Mouse (Mus musculus) liver, embryonic 15.5 days (tissue): ENCODE results near the gene Nova1. TPM values are rescaled to one million over a fixed set of nuclear protein-coding genes. Genes with fewer than 3 reads are reported as not detected.

Experiments
- ATAC-seq: fragments of 200-750 bp; cut with Nextera tagmentation; 2 replicates; pipeline ENCODE4 v1.8.0; 2017; ENCODE audit warnings: moderate number of reproducible peaks, mild to moderate bottlenecking, moderate library complexity; ENCODE audit not compliant: insufficient read depth
- H3K27ac ChIP-seq: fragments of 300-500 bp; sonication (generic); replicated peaks from 2 replicates; pipeline ENCODE4 v1.5.1; 2015; ENCODE audit warnings: mild to moderate bottlenecking, inconsistent platforms
- H3K27me3 ChIP-seq: fragments of 300-500 bp; sonication (generic); 2 replicates; pipeline ENCODE4 v1.6.1; 2015; ENCODE audit warnings: mild to moderate bottlenecking, inconsistent platforms
- H3K36me3 ChIP-seq: fragments of 300-500 bp; sonication (generic); replicated peaks from 2 replicates; pipeline ENCODE4 v1.6.1; 2015; ENCODE audit warnings: moderate library complexity, mild to moderate bottlenecking, inconsistent platforms
- H3K4me1 ChIP-seq: fragments of 300-500 bp; sonication (generic); replicated peaks from 2 replicates; pipeline ENCODE4 v1.6.1; 2015; ENCODE audit warnings: inconsistent platforms
- H3K4me2 ChIP-seq: fragments of 300-500 bp; sonication (generic); 2 replicates; pipeline ENCODE4 v1.6.1; 2015; ENCODE audit warnings: moderate library complexity, mild to moderate bottlenecking, inconsistent platforms
- H3K4me3 ChIP-seq: fragments of 300-500 bp; sonication (generic); replicated peaks from 2 replicates; pipeline ENCODE4 v1.5.1; 2015; ENCODE audit warnings: mild to moderate bottlenecking, inconsistent platforms
- H3K9ac ChIP-seq: fragments of 300-500 bp; sonication (generic); 2 replicates; pipeline ENCODE4 v1.6.1; 2015; ENCODE audit warnings: moderate library complexity, mild to moderate bottlenecking, inconsistent platforms
- H3K9me3 ChIP-seq: fragments of 300-500 bp; sonication (generic); replicated peaks from 2 replicates; pipeline ENCODE4 v1.6.1; 2016; ENCODE audit warnings: inconsistent platforms
- WGBS: fragments of 180-500 bp; shearing (Covaris S2); methylation state at CpG from one replicate; pipeline ENCODE4 v1.1.7; 2015; ENCODE audit warnings: mixed read lengths; ENCODE audit not compliant: insufficient replicate concordance; 5-methylcytosine and 5-hydroxymethylcytosine counted together
- polyA plus RNA-seq: library from polyadenylated mRNA; unstranded; fragments of >200 nt; fragmentation: Nextera tagmentation; extraction: Ambion mirVana; gene quantifications from 2 replicates; pipeline ENCODE4 v1.2.1, GENCODE M21; 2015

Nova1 gene
- 0.03 TPM in 2 replicates for polyA plus RNA-seq

DNA sequence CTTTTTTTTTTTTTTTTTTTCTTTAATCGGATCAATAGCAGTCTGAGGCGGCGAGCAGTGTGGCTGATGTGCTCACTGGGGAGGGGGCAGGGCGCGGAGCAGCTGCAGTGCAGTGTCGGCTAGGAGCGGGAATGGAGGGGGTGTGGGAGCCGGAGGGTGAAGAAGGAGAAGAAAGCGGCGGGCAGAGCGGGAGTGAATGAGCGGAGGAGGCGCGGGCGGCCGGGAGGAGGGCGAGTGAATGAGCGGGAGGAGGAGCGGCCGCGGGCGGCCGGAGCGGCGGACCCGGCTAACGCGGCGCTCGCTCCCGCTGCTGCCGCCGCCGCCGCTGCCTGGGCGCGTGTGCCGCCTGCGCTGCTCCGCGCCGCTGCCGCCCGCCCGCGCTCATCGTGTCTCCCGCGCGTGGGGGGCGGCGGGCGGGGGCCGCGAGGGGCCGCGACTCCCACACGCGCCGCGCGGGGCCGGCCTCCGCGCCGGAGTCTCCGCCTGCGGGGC, at the start of gene Nova1:
Nova1 (minus strand) TSS at position 74 of the 492 bp plus-strand sequence.
- Histone ChIP-seq H3K4me1 (peaks cover 6% of the 10 kb centered on the region; the same call in 1 of the 2 replicates), H3K9me3 (no peaks in the 10 kb centered on the region), H3K27me3 (peaks cover 53% of the 10 kb centered on the region), H3K36me3 (no peaks in the 10 kb centered on the region), H3K4me2 (peak within 1 kb of the TSS; percentile 75), H3K27ac (no peak within 1 kb of the TSS), H3K9ac (no peak within 1 kb of the TSS), H3K4me3 (peak within 1 kb of the TSS; percentile 61)
- 3% methylated on average over 10 of the region's 68 CpGs for WGBS
- ATAC-seq, result peak; percentile 33; the same call in 1 of the 2 replicates

DNA sequence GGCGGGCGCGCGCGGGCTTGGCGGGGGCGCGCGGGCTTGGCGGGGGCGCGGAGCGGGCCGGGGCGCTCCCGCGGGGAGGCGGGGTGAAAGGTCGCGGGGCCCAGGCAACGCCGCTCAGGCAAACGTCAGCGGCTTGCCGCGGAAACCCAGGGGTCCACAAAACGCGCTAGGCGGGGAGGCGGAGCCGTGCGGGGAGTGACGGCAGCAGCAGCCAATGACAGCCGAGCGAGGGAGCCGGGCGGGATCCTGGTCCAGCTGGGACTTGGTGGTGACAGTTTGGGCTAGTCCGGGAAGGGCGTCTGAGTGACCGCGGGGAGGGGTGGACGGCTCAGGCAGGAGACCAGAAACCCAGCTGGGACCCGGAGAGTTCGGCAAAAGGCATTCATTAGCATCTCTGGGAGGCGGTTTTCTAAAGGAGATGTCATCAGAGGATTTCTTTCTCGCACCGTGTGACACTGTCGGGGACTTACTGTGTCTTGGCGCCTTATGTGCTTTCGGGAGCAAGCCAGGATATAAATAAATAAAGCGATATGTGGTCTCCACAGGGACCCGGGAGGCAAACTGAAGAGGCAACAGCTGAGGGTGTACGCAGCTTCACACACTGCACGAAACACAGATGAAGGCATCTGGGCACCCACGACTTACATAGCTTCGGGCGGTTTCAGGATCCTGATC, 756 bp upstream of the Nova1 start:
- Histone ChIP-seq H3K4me1 (peaks cover 6% of the 10 kb centered on the region; the same call in 1 of the 2 replicates), H3K9ac (no peak overlapping the region), H3K36me3 (no peaks in the 10 kb centered on the region), H3K27me3 (peaks cover 53% of the 10 kb centered on the region), H3K9me3 (no peaks in the 10 kb centered on the region), H3K4me3 (peak overlapping the region; percentile 61), H3K27ac (no peak overlapping the region), H3K4me2 (peak overlapping the region; percentile 75)
- ATAC-seq, result peak; percentile 87
- 1% methylated on average over 53 of the region's 57 CpGs for WGBS

DNA sequence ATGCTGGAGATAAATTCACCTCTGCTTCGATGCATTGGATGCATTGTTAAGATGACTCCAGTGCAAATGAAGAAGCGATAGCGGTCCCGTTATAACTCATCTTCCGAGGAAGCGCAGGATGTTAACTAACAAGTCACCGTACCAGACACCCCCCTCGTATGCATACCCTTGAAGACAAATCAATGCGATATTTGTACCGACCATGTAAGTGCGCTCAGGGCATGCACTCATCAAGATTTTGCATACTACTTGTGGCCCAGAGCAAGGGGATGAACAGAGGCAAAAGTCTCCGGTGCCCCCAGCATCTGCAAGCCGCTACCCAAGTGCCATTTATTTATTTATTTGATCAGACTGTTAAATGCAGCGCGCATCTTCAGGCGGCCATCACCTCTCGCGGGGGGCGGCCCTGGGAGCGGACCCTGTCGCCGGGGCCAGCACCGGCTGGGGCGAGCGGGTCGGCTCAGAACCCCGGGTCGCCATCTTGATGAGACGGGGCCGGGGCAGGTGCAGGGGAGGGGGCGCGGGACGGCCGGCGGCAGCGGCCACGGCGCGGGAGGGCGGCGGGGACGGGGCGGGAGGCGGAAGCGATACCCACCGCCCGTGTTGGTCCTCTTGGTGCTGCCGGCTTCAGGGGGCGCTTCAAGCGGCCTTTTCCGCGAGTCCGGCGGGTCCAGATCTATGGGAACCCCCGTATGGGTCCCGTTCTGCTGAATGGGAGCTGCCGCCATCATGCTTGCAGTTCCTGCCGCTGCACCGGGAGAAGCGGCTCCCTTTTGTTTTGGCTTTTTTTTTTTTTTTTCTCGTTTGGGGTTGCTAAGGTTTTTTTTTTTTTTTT, 491 bp downstream of the Nova1 start:
- H3K27ac ChIP-seq, result no peak overlapping the region
- peaks cover 6% of the 10 kb centered on the region; the same call in 1 of the 2 replicates for H3K4me1 ChIP-seq
- no peak for ATAC-seq
- 1% methylated on average over 61 of the region's 61 CpGs for whole genome bisulfite sequencing
- H3K4me3 ChIP-seq, result peak overlapping the region; percentile 61
- peaks cover 53% of the 10 kb centered on the region for H3K27me3 ChIP-seq
- H3K4me2 ChIP-seq, result peak overlapping the region; percentile 75
- H3K36me3 ChIP-seq, result no peaks in the 10 kb centered on the region
- no peak overlapping the region for H3K9ac ChIP-seq
- no peaks in the 10 kb centered on the region for H3K9me3 ChIP-seq

- Histone ChIP-seq H3K9ac (no peak overlapping the region), H3K4me1 (peaks cover 6% of the 10 kb centered on the region; the same call in 1 of the 2 replicates), H3K36me3 (no peaks in the 10 kb centered on the region), H3K27me3 (peaks cover 53% of the 10 kb centered on the region), H3K4me3 (no peak overlapping the region), H3K27ac (no peak overlapping the region), H3K9me3 (no peaks in the 10 kb centered on the region), H3K4me2 (peak overlapping the region; percentile 75)
- ATAC-seq, result no peak
- WGBS, result 18% methylated on average over 14 of the region's 14 CpGs
Observed at GRCm38 (mm10) chr12:46817211-46817803, 1.4 kb downstream of the Nova1 start.

DNA sequence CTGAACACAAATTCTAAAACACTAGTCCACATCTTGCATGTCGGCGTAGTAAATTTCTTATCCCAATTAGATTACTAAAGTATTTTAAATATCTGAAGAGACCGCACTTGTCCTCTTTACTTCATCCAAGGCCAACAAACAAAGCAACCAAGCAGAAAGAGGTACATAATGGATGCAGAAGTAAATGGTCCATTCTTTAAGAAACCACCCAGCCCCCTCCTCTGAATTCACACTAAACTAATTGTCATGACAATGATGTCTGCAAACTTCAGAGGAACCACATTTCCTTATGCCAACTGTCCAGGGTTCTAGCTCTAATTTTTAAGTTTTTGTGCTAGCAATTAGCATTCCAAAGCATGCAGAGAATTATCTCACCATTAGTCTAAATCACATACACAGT, 2.4 kb downstream of the Nova1 start:
- Histone ChIP-seq H3K4me3 (no peak overlapping the region), H3K27me3 (peaks cover 53% of the 10 kb centered on the region), H3K4me2 (no peak overlapping the region), H3K27ac (no peak overlapping the region), H3K36me3 (no peaks in the 10 kb centered on the region), H3K4me1 (peaks cover 6% of the 10 kb centered on the region; the same call in 1 of the 2 replicates), H3K9me3 (no peaks in the 10 kb centered on the region), H3K9ac (no peak overlapping the region)
- 80% methylated on average over 3 of the region's 3 CpGs for WGBS
- no peak for ATAC-seq

DNA sequence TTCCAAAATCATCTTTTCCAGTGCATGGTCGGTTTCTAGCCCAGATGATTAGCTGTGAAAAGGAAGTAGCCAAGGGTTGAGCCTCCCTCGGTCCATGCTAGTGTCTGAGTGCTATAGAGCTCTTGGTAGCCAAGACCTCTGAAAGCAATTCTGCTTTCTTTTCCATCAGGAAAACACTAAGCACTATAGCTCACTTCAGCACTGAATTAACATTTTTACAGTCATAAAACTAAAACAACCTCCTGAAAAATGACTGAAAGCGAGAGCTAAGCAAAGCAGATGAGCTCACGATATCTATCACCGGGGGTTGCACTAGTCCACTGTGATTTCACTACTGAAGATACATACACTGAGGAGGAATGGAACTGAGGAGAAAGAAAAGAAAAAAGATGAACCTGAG, 3.0 kb downstream of the Nova1 start:
- H3K27me3 ChIP-seq, result peaks cover 51% of the 10 kb centered on the region
- no peak overlapping the region for H3K9ac ChIP-seq
- H3K36me3 ChIP-seq, result no peaks in the 10 kb centered on the region
- H3K4me3 ChIP-seq, result no peak overlapping the region
- WGBS, result 62% methylated on average over 5 of the region's 5 CpGs
- H3K27ac ChIP-seq, result no peak overlapping the region
- no peak overlapping the region for H3K4me2 ChIP-seq
- peaks cover 6% of the 10 kb centered on the region; the same call in 1 of the 2 replicates for H3K4me1 ChIP-seq
- H3K9me3 ChIP-seq, result no peaks in the 10 kb centered on the region
- no peak for ATAC-seq

DNA sequence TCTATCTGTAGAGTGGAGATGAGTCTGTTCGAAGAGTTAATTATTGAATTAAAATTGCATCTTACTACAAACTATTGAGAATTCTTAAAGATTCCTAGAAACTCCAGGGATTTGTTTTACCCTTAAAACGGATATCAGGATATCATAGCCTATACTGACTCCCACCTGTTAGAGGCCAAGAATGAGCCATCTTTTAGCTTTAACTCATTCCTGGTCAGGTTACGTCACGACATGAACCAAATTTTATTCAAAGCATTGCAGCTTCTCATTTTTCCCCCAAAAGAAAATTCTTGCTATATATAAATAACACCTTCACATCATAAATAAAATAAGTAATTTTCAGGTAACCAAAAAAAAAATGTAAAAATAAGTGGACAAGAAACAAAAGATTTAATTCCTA, 3.9 kb downstream of the Nova1 start:
- Histone ChIP-seq H3K9me3 (no peaks in the 10 kb centered on the region), H3K27me3 (peaks cover 42% of the 10 kb centered on the region), H3K4me3 (no peak overlapping the region), H3K4me1 (peaks cover 5% of the 10 kb centered on the region; the same call in 1 of the 2 replicates), H3K9ac (no peak overlapping the region), H3K36me3 (no peaks in the 10 kb centered on the region), H3K4me2 (no peak overlapping the region), H3K27ac (no peak overlapping the region)
- WGBS, result 68% methylated on average over 4 of the region's 4 CpGs
- ATAC-seq, result no peak

DNA sequence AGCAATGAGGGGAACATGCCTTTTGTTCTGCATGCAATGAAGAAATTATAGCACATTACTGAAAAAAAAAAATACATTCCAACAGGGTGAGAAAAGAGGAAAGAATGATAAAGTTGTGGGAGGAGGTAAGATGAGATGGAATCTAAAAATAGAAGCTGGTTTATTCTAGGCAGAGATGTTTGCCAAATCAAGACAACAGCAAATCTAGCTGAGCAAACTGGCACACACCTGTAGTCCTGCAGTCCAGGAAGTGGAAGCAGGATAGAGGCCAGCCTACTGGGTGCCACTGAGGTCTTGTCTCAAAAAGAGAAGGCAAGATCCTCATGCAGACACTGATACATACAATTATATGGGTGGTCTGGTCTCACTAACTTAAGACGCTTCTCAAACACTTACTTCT, 17.4 kb downstream of the Nova1 start:
- WGBS, result 55% methylated on average over 1 of the region's 1 CpGs
- Histone ChIP-seq H3K27ac (no peak overlapping the region), H3K27me3 (no peaks in the 10 kb centered on the region), H3K9me3 (no peaks in the 10 kb centered on the region), H3K4me3 (no peak overlapping the region), H3K36me3 (no peaks in the 10 kb centered on the region), H3K9ac (no peak overlapping the region), H3K4me1 (no peaks in the 10 kb centered on the region), H3K4me2 (no peak overlapping the region)
- ATAC-seq, result no peak

DNA sequence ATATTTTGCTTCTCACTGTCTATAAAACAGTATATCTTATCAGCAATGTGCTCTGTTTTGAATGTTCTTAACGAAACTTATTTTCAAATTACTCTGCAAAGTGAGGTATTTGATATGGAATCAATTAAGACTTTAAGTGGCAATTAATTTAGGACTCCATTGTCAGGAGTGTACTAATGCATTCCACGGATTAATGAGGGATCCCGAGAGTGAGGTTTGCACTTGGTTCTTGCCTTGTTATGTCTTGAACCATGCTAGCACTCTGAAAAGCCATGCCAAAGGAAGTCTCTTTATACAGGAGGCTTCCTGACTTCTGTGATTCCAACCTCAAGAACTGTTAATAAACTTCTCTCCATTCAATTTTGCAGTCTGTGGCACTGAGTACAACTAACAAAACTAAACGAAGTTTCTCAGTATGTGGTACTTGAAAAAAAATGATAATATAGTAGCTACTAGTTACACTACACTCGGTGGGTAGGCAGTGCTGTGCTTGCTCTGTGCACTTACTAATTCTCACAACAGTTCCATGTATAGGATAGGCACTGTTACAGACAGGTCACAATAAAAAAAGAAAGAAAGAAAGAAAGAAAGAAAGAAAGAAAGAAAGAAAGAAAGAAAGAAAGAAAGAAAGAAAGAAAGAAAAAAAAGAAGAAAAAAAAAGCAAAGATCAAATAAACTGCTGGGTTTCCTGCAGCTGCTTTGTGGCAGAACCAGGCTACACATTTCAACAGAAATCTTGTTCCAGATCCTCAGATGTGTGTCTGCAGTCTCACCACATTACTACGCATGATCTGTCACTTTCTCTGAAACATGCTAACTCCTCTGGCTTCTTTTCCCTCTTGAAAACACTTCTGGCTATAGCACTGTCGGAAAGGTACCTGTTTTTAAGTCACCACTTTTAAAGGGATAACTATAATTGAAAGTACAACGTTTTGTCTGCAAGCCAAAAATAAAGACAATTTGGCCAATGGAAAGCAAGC, 36.1 kb downstream of the Nova1 start:
- no peaks in the 10 kb centered on the region for H3K27me3 ChIP-seq
- no peak for ATAC-seq
- no peak overlapping the region for H3K4me2 ChIP-seq
- H3K9me3 ChIP-seq, result no peaks in the 10 kb centered on the region
- WGBS, result 46% methylated on average over 8 of the region's 8 CpGs
- H3K9ac ChIP-seq, result no peak overlapping the region
- H3K27ac ChIP-seq, result no peak overlapping the region
- H3K4me1 ChIP-seq, result no peaks in the 10 kb centered on the region
- no peaks in the 10 kb centered on the region for H3K36me3 ChIP-seq
- H3K4me3 ChIP-seq, result no peak overlapping the region

DNA sequence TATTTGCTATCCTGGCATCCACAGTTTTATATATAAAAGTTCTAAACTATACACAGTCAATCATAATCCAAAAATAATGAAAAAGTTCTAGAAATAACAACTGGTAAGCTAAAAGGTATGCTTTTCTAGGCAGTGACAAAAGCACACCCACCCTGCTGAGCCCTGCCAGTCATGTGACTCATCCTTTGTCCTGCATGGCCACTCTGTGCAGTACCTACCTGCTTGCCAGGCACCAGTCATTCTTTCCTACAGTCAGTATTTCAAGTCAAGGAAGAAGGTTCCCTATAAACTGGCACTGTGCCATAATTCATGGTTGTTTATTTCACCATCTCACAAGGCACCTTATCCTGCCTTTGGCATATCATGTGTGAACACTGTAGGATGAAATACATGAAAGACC, 37.2 kb downstream of the Nova1 start:
- H3K9ac ChIP-seq, result no peak overlapping the region
- no peak overlapping the region for H3K27ac ChIP-seq
- H3K4me1 ChIP-seq, result no peaks in the 10 kb centered on the region
- no peak overlapping the region for H3K4me2 ChIP-seq
- no peak for ATAC-seq
- H3K9me3 ChIP-seq, result no peaks in the 10 kb centered on the region
- no peaks in the 10 kb centered on the region for H3K27me3 ChIP-seq
- H3K4me3 ChIP-seq, result no peak overlapping the region
- H3K36me3 ChIP-seq, result no peaks in the 10 kb centered on the region
